Mouse (Mus musculus) left cerebral cortex, adult 9 months (tissue): ENCODE data around the gene Ankdd1b.
A peak's percentile ranks its signal among the peaks of the same experiment; 100 is the strongest.

ENCODE experiments used
- DNase-seq, 2 experiments: peaks; one replicate each; pipeline ENCODE4 v3.0.0; 2022; ENCODE audit warnings: low spot score in 2 of 2

The Ankdd1b gene

GRCm38 (mm10) chr13:96454288-96454687, 16.7 kb downstream of the Ankdd1b start:
- no peak for DNase-seq

DNA sequence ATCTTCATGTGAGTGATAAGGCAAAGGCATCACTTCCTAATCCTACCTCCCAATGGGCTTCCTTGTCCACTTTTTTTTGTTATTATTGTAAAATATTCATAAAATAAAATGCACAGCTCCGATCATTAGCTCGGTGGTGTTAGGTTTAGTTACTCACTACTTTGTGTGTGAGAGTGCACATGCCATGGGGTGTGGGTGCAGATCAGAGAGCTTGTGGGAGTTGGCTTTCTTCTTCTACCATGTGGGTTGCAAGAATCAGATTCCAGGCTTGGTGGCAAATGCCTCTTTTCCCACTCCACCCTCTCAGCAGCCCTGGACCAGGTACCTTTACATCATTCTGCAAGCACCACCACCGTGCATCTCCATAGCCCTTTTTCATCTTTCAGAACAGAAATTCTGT, 18.4 kb downstream of the Ankdd1b start:
- no peak for DNase-seq

DNA sequence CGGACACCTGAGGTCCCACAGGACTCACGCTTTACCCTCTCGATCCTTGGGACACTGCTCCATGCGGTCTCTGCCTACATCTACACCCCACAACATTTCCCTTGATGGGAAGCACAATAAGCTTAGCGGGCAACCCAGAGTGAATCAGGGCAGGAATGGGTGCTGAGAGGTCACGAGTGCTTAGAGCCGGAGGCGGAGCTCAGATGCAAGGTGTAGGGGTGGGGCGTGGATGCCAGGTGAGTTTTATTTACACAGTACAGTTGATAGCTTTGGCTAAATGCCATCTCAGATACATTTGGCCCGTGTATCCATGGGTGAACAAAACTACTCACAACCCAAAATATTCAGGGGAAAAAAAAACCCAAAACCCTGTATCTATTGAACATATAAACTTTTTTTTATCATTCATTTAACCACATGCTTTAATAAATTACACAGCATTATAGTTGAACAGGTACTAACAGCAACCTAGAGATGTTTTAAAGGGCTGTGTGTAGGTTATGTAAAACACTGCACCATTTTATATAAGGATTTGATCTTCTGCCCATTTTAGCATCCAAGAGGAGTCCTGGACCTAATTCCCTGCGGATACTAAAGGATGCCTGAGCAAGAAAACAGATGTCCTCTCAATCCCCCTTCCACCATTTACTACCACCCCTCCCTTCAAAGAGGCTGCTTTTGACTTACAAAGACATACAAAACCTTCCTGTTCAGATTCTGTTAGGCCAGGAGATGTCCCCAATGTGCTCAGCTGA, 19.4 kb downstream of the Ankdd1b start:
- DNase-seq: no peak

- no peak for DNase-seq
These were observed 20.1 kb downstream of the Ankdd1b start for GRCm38 (mm10) chr13:96450869-96451268.

GRCm38 (mm10) chr13:96450205-96450856, 20.7 kb downstream of the Ankdd1b start:
- DNase-seq: no peak

DNA sequence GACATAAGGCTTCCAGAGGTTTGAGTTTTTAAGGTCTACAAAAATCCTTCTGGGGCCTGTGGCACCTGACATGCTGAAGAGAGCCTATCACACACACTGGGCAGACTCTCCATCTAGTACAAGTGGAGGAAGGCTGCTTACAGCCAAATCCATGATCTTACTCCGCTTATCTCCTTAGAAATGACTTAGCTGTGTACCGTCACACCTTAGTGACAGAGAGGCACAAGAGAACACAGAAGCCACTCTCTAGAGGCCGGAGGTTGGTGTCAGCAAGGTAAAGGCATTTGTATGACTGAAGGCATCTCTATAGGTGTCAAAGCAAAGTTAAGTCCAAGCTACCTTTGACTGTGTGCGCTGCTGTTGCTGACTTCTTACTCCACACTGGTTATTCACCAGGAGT, 30.6 kb downstream of the Ankdd1b start:
- DNase-seq: no peak

- no peak for DNase-seq
These were observed 34.1 kb downstream of the Ankdd1b start for GRCm38 (mm10) chr13:96436921-96437320.

GRCm38 (mm10) chr13:96435793-96436192, 35.2 kb downstream of the Ankdd1b start:
- DNase-seq: no peak

DNA sequence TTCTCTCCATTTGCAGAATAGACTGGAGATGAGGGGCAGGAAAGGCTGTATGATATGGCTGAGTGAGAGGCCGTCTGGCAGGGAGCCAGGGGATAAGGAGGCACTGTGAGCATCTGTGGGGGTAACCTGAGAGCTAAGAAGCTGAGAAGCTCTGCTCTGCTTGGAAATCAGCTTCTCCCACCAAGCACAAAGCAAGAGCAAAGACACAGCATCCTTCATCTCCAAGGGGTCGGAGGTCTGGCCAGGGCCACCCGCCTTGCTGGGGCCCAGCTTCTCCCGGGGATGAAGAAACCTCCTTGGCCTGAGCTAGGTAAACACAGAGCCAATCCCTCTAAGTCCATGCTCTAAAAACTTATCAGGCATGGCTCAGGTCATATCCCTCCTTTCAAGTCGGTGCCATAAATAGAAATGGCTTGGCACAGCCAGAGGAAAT, 36.1 kb downstream of the Ankdd1b start:
- DNase-seq: no peak

- DNase-seq: no peak
These were observed 37.3 kb downstream of the Ankdd1b start for GRCm38 (mm10) chr13:96433648-96434190.

GRCm38 (mm10) chr13:96433041-96433440, 38.0 kb downstream of the Ankdd1b start:
- DNase-seq: no peak

DNA sequence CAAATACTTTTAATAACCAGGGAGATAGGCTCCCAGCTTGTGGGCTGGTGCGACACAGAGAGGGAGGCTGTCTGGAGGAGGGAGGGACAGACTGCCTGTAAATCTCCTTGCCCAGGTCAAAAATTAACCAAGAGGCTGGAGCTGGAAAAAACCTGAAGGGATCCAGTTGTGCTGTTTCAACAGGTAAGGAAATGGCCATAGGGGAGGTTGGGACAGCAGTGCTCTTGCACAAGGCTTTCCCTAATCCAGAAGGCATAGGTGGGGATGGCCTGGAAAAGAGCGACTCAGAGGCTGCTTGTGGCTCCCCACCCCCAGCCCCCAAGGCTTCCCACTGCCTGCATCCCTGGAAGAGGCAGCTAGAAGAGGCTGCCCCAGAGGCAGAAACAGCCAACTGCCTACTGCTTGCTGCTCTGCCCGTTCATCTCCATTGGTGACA, 38.6 kb downstream of the Ankdd1b start:
- DNase-seq: no peak

DNA sequence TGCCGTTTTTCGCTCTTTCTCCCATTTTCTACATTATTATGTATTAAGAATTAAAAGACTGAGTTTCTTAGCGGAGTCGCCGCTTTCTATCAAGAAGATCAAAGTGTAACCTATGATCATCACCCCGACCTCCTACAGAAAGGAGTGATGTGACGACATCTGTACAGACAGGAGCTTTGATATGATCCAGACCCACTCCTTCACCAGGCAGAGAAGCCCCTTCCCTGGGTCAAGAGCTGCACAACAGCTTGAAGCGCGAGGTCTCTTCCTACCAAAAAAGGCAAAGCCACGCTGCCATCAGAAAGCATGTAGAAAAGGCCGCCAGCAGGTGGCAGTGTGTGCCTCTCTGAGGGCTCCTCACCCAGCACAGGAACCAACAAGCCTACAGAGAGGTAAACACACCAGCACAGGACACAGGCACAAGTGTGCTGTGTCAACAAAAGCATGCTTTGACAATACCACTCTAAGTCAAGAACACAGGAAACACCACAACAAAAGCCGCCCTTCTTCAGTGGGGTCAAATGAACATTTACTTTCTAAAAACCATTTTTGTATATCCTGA, 39.3 kb downstream of the Ankdd1b start:
- peak; percentile 25 to 91 for DNase-seq

DNA sequence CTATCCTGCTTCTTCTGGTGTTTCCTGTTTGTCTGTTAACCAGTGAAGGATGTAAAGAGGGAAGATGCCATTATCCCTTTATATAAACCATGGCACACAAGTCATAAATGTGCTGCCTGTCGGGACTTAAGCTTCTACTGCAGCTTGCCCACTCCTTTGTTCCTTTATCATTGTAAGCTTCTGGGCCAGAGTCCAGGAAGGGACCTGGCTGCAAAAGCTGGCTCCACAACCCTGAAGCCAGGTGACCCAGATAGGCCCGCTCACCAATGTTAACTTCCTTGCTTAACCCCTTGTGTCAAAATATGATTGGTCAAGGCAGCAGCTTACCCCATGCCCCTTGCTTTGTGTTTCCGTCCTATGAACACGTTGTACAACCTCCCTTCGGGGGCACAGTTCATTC, 42.5 kb downstream of the Ankdd1b start:
- no peak for DNase-seq

- no peak for DNase-seq
These were observed 45.0 kb downstream of the Ankdd1b start for GRCm38 (mm10) chr13:96426044-96426443.

GRCm38 (mm10) chr13:96424496-96425274, 46.3 kb downstream of the Ankdd1b start:
- no peak for DNase-seq

DNA sequence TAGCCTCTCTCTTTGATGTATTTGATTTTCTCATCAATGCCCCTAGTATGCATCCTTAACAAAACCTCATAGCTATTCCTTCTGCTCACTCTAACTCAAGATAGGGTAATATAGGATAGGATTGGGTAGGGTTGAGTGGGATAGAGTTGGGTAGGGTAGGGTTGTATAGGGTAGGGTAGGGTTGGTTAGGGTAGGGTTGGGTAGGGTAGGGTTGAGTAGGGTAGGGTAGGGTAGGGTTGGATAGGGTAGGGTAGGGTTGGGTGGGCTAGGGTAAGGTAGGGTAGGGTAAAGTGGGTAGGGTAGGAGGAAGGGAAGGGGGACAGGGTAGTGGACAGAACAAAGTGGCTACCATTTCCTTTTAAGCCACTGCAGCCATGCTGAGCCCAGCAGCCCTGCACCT, 49.8 kb downstream of the Ankdd1b start:
- DNase-seq: no peak

DNA sequence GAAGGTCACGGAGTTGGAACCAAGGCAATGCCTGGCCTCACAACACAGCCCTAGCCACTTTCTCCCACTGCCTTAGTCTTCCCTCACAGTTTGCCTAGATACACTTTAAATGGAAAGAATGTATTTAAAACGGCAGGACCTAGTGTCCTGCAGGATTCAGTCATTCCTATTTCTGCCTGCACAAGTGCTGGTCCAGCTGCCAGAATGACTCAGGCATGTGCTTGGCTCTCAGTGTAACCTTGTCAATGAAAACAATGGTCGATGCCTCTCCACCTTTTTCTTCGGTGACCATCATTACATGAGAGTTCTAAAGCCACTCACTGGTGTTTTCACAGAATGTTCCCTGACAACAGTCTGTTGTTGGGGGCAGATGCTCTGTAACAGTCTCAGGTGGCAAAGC, 52.5 kb downstream of the Ankdd1b start:
- DNase-seq: no peak

GRCm38 (mm10) chr13:96417261-96417813, 53.7 kb downstream of the Ankdd1b start:
- DNase-seq: no peak

- DNase-seq: no peak
These were observed 54.6 kb downstream of the Ankdd1b start for GRCm38 (mm10) chr13:96416380-96416779.

- no peak for DNase-seq
These were observed 56.6 kb downstream of the Ankdd1b start for GRCm38 (mm10) chr13:96414384-96414783.

DNA sequence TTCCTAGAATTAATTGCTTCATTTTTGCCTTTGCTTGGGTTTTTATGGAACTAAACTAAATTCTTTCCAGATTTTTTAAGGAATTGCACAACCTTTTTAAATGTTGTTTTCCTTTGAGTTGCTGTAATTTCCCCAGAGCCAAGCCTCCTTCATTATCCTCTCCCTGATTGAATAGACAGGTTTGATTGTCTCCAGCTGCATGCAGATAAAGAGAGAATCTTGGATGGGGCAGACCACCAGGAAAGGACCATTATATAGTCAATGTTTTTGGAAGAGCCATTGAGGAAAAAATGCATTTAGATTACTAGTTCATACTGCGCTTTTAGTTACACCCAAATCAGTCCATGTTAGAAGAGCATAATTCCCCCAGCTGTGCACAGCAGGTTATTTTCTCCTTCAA, 62.2 kb downstream of the Ankdd1b start:
- DNase-seq: no peak
